Mouse (Mus musculus): ENCODE data around the gene Uggt2.

Uggt2 gene

GRCm38 (mm10) chr14:118980890-118981289 is 118.3 kb downstream of the Uggt2 start:
- DNase-seq: peak; percentile 29

DNA sequence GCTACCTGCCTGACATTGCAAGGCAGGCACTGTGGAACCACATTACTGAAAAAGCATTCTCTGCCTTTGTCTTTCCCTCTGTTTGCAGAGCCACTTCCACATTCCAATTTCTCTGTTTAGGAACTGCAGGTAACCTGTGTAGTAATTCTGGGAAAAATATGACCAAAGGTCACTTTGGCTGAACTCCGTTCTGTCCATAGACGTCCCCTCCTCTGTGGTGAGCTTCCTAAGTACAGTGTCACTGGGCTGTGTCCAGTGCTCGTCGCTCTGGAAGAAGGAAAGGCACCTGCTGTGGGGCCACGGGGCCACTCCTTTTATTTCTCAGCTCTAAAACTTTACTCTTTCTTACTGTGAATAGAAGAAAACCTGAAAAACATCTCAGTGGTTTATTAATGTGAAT is 118.9 kb downstream of the Uggt2 start:
- DNase-seq: no peak

DNA sequence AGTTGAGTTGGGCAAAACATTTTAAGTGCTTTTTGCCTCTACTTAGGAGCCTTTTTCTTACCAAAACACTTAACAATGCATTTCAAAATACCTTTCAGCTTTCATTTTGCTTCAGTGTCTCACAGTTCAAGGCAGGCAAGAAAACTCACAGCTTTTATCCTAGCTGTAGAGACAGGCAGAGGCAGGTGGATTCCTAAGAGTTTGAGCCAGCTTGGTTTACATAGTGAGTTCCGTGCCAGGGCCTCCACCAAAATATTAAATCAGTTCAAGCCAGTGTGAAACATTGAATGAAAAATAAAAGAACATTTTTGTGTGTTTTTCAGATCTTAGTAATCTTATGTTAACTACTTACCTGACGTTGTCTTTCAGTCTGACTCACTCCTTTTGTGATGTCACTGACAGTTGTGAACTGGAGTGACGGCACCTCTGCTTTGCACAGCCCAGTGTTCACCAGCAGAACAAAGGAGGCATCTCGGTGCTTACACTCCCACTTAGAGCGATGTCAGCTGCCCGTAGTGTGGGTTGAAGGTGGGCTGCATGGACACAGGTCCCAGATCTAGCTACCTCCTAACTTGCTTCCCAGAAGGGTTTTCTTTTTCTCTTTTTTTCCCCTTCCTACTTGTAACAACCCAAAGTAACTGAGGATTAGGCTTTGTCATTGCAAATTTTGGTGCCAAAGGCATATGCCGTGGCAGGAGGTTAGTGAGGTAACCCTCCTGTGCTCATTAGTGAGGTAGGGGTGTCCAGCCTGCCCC is 119.5 kb downstream of the Uggt2 start:
- no peak for DNase-seq

DNA sequence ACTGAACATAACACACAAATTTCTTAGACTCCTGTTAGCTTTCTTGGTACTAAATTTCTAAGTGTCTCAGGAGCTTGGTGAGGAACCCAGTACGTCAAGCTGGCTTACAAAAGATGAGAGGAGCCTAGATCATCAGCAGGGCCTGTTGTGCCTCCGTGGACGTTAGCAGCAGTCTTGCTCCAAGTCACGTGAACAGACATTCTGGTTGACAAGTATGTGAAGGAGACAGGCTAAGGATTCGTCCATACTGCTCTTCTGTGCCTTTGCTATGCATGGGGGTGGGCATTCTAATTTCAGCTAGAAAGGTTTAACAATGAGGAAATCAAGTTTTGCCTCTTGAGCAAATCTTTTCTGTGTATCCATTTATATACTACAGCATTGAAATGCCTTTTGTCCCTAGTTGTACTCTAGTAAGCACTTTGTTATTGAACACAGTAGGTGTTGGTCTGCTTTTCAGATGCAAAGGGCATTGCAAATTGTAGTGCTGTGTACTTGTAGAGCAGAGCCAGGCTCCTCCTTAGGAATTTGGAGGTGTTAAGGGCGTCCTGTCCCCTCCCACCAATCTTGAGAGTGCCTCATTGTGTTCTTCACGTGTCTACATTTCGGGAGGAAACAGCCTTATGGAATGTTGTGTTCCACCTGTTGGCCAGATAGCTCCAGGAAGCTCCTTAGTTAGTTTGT is 122.0 kb downstream of the Uggt2 start:
- DNase-seq: no peak

- DNase-seq: no peak
Measured at GRCm38 (mm10) chr14:118972268-118972667, 127.0 kb downstream of the Uggt2 start.

DNA sequence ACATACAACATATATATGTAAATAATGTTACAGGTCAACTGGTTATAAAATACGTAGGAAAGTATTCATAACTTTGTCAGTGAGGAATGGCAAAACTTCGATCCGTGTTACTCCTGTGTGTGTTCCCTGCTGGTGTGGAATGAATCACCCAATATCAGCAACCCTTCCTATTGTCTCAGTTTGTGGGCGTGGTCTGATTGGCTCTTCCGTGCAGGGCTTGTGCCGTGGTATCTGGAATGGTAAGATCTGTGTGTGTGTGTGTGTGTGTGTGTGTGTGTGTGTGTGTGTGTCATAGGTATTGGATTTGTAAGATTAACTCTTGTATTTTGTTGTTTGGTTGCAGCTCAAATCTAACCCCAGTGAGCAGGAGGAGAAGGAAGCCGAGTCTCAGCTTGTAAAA is 131.6 kb downstream of the Uggt2 start:
- DNase-seq: no peak

GRCm38 (mm10) chr14:118965356-118966000 is 133.8 kb downstream of the Uggt2 start:
- no peak for DNase-seq

DNA sequence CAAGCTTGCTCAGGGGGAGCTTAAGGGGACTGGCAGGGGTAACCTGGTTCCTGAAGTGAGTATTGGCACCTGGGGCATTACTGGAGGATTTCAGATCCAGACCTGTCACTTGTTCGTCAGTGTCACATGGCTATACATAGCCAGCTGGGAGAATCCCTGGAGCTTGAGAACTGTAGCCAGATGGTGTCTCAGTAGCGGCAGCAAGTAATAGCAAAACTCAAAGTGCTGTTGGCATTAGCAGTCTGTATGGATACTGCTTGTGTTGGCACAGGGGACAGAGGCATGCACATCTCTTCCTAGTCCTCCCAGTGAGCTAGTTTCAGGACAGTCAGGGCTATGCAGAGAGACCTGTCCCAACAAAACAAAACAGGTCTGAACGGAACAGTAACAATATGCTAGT is 141.2 kb downstream of the Uggt2 start:
- DNase-seq: no peak

DNA sequence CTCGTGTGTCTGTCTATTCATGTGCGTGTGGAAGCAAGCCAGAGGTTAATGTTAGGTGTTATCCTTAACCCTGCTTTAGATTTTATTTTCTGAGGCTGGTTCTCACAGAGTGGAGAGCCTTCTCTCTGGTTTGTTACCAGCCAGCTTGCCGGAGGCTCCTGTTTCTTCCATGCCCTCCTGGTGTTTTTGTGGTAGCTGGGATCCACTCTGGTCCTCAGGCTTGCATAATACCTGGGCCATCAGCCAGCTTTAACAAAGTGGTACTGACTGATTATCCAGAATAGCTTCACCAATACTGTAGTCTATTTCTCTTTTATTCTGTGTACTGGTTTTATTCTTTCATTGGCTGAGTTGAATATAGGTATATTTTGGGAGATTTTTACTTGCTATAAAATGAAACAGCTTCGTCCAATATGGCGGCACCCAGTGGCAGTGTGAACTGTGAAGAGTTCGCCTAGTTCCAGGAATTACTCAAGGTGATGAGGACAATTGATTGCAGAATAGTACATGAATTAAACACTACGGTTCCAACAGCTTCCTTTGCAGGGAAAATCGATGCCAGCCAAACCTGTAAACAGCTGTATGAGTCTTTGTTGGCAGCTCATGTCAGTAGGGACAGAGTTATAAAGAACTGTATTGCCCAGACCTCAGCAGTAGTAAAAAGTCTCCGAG is 147.2 kb downstream of the Uggt2 start:
- DNase-seq: no peak

DNA sequence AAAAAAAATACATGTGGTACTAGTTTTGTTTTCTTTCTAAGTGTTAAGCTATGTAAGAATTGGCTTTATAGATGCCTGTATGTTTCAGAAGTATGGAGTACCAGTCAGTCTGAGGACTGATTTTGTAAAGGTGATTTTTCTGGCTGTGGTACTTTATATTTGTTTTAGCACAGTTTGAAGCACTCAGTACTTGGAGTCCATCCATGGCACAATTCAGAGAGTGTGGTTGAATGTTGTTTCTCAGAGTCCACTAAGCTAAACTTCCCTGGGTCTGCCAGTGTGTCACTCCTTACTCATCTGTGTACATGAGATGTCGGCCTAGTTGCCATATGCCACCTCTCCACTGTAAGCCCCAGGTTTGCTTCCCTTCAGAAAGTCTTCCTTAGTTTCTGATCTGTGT is 150.4 kb downstream of the Uggt2 start:
- DNase-seq: no peak

- DNase-seq: no peak
Measured at GRCm38 (mm10) chr14:118944702-118945101, 154.5 kb downstream of the Uggt2 start.

- DNase-seq: no peak
Measured at GRCm38 (mm10) chr14:118942076-118942475, 157.2 kb downstream of the Uggt2 start.

DNA sequence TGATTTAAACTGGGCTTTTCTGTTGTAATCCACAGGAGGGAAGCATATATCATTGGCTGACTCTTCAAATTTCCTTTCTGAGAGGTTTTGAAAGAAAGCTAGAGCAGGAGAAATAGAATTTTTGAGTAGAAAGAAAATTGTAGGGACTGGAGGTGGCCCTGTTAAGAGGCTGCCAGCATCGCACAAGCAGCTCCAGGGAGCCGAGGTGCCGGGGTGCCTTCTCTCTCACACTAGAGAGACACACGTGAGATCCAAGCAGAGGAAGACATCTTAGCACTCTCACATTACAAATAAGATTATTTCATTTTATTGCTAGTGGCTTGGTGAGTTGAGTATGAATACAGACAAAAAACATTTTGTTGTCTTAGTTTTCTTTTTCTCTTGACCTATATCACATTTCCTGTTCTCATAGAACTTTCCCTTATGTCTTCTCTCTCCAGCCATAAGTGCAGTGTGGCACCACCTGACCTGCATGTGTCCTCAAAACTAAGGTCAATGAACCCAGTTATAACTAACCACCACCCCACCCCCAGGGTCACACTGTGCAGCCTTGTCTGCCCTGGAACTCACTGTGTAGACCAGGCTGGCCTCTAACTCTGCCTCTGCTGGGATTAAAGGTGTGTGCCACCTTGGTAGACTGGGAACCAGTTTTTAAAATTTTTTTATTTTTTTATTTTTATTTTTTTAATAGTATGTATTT is 158.3 kb downstream of the Uggt2 start:
- peak; percentile 57 for DNase-seq

GRCm38 (mm10) chr14:118938551-118938950 is 160.7 kb downstream of the Uggt2 start:
- DNase-seq: no peak

- DNase-seq: peak; percentile 99
Measured at GRCm38 (mm10) chr14:118937533-118938492, 161.4 kb downstream of the Uggt2 start, which contains the start of gene Dnajc3. Gene Dnajc3, plus strand, starts transcription at chr14:118937976.

GRCm38 (mm10) chr14:118936952-118937351 is 162.3 kb downstream of the Uggt2 start:
- no peak for DNase-seq

DNA sequence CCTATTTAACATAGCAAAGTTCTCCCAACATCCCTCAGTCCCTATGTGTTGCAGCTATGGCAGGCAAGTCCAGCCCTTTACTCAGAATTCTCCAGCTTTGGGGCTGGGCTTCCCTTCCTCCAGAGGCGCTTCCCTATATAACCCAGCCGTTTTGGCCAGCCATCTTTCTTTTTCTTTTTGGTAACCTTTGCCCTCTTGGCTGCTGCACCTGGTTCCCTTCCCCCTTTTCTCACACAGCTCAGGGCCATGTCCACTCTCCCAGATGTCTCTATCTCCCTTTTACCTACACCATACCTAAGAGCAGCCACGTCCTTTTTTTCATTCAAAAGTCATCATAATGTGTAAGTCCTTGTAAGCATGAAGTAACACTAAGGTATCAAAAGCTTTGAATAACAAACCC is 163.0 kb downstream of the Uggt2 start:
- no peak for DNase-seq
